ENCODE assay signal across 13 mouse cellular contexts in genomic region chr9:61703301-61703700, GRCm38 (mm10).
DNase-seq lines count a peak whose midpoint lies in the region; ATAC-seq and TF ChIP-seq lines count a peak whose summit lies in the region.
"Had no signal": no experiment of that assay in that cellular context is flagged by ENCODE, and none has a peak within 500 bp of the region (broad histone marks: within the 10 kb centered on the region; RNA-seq: fewer than 3 reads in every experiment).

No protein-coding gene starts in this region.

- H3K4me1 ChIP-seq in bone marrow macrophage, adult 2 months (ENCODE audit: control insufficient read depth, insufficient read depth, low read length): peaks cover 68% of the 10 kb centered on the region
- peaks cover 27% of the 10 kb centered on the region for H3K4me1 ChIP-seq in limb, embryonic 14.5 days (ENCODE audit: control insufficient read depth, insufficient read depth, low read length)
- H3K4me1 ChIP-seq: neural tube, embryonic 12.5 days had no signal

- 0 out of 2 replicates have a peak overlapping the region, but pooled peaks have one; percentile 9 for H3K4me2 ChIP-seq in limb, embryonic 14.5 days (replicated peaks; ENCODE audit: low read depth, low read length, severe bottlenecking)
- H3K4me2 ChIP-seq: hindbrain, embryonic 15.5 days; neural tube, embryonic 12.5 days had no signal

- TF ChIP-seq POLR2A in bone marrow macrophage, adult 2 months (IDR thresholded peaks at IDR 0.05; ENCODE audit: borderline replicate concordance, low read depth, low read length): no peak
- TF ChIP-seq POLR2A in limb, embryonic 14.5 days (IDR thresholded peaks at IDR 0.05; ENCODE audit: borderline replicate concordance, extremely low read depth, insufficient read depth, insufficient read length): no peak

- DNase-seq in kidney, postnatal 10 days: peak; percentile 49
- DNase-seq in kidney, adult 9 months: no peak
- DNase-seq in MN1 (ENCODE audit: low spot score): peak; percentile 72
- peak; percentile 75 for DNase-seq in limb, embryonic 14.5 days (ENCODE audit: low spot score)
- no peak for DNase-seq in urinary bladder, postnatal 4 days (ENCODE audit: low spot score in 2 of 2)
- DNase-seq: adrenal gland, postnatal 10 days; gastrocnemius, postnatal 25 days; kidney, adult 8-10 months had no signal

- no peak for TF ChIP-seq CTCF in bone marrow macrophage, adult 2 months (IDR thresholded peaks at IDR 0.05; ENCODE audit: low read depth, low read length)

- H3K9me3 ChIP-seq in limb, embryonic 14.5 days (ENCODE audit: control insufficient read depth, low read length): no peaks in the 10 kb centered on the region
- H3K9me3 ChIP-seq: hindbrain, embryonic 15.5 days; neural tube, embryonic 12.5 days had no signal

- WGBS in limb, embryonic 14.5 days: 29% methylated on average over 11 of the region's 11 CpGs

- no peaks in the 10 kb centered on the region; the same call in 1 of the 2 replicates for H3K27me3 ChIP-seq in limb, embryonic 14.5 days (ENCODE audit: control insufficient read depth, insufficient read depth, low read length)

- H3K4me3 ChIP-seq in bone marrow macrophage, adult 2 months (ENCODE audit: insufficient read depth, low read length): no peak overlapping the region
- no peak overlapping the region for H3K4me3 ChIP-seq in limb, embryonic 14.5 days (replicated peaks; ENCODE audit: low read length)
- H3K4me3 ChIP-seq: hindbrain, embryonic 15.5 days; left cerebral cortex, adult 2 months; neural tube, embryonic 12.5 days had no signal

- ATAC-seq in limb, embryonic 14.5 days (ENCODE audit: low FRiP score, low read depth): no peak
- no peak for ATAC-seq in inflammation-experienced regulatory T-cells, adult 6 months

- H3K36me3 ChIP-seq in limb, embryonic 14.5 days (ENCODE audit: control insufficient read depth, insufficient read depth, low read length): no peaks in the 10 kb centered on the region
- H3K36me3 ChIP-seq: hindbrain, embryonic 15.5 days; neural tube, embryonic 12.5 days had no signal

- H3K9ac ChIP-seq in limb, embryonic 14.5 days (ENCODE audit: low read depth, low read length, severe bottlenecking): no peak overlapping the region
- H3K9ac ChIP-seq: hindbrain, embryonic 15.5 days; neural tube, embryonic 12.5 days had no signal

- peak overlapping the region; percentile 90 for H3K27ac ChIP-seq in bone marrow macrophage, adult 2 months (ENCODE audit: insufficient read depth, low read depth, low read length)
- 0 out of 2 replicates have a peak overlapping the region, but pooled peaks have one; percentile 41 for H3K27ac ChIP-seq in limb, embryonic 14.5 days (replicated peaks; ENCODE audit: low read depth, low read length)
- H3K27ac ChIP-seq: hindbrain, embryonic 15.5 days; left cerebral cortex, adult 2 months; neural tube, embryonic 12.5 days had no signal

Comparison
In these comparisons a context has a peak if more than half of its experiments do, and no peak if none do; other contexts are left out.
1. DNase-seq: peak in kidney, postnatal 10 days (single experiment), MN1 (single experiment) and limb, embryonic 14.5 days (single experiment); none in kidney, adult 9 months (single experiment) and urinary bladder, postnatal 4 days (0 of 2).